Mouse (Mus musculus): ENCODE data around the gene Tmem238l.

DNA sequence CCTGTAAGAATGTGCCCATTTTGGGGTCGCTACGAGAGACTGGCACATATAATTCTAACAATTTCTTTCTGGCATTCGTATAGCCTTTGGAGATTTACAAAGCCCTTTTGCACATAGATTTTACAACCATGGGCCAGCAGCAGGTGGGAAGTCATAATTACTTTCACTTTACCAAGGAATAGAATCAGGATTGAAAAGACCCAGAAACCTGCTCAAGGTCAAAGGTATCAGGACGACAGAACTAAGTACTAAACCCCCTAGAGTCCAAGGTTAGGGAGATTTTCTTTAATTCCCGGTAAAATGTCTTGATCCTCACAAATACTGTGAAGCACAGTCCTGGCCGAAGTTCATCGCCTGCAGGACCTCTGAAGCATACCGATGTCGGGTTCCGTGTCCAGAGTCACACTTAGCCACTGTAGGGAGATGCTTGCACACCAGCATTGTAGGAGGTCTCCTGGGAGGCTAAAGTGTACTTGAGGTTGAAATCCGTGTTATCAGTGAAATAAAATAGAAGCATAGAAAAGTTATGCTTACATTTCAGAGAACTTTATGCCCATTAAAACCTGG lies 28.8 kb downstream of the Tmem238l start:
- no peak for TF ChIP-seq POLR2A (IDR thresholded peaks at IDR 0.05; ENCODE audit: borderline replicate concordance, control insufficient read depth, low read depth, low read length)
- no peak for TF ChIP-seq CTCF (IDR thresholded peaks at IDR 0.05; ENCODE audit: control insufficient read depth, insufficient read depth, low read length)
